Mouse (Mus musculus): ENCODE measurements around the gene Olfr206. TPM values are rescaled to one million over a fixed set of nuclear protein-coding genes. Genes with fewer than 3 reads are reported as not detected.

Olfr206 gene
- polyA plus RNA-seq, 1 experiment = not detected

DNA sequence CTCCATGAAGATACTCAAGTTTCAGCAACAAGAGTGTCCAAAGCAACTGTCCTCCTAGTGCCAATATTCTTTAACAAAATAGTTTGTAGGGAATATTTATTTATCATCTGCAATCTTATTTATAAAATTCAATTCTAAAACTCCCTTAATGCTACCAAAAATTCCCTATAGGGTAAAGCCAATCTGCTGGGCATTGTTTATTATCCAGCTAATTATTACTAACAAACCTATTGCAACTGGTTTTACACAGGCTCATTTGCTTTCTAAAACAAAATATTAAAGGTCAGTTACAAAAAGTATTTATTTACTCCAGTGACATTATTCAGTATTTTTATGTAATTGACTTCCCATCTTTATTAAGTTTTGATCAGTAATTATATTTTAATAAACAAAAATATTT, 30.9 kb downstream of the Olfr206 start, which contains the start of gene Olfr204:
Olfr204 (minus strand) TSS at position 101 of the 400 bp plus-strand sequence.
- TF ChIP-seq SRF (IDR thresholded peaks at IDR 0.05; ENCODE audit: control insufficient read depth, insufficient read length, low read depth) (no peak), USF1 (IDR thresholded peaks at IDR 0.05; ENCODE audit: low read depth) (no peak), TCF12 (IDR thresholded peaks at IDR 0.05; ENCODE audit: insufficient read depth, poor library complexity, severe bottlenecking) (no peak), MYOD1 (IDR thresholded peaks at IDR 0.05; ENCODE audit: control insufficient read depth in 1 of 3, insufficient read length in 2 of 3, low read depth in 2 of 3) (no peak), E2F4 (IDR thresholded peaks at IDR 0.05; ENCODE audit: insufficient read depth) (no peak), POLR2AphosphoS2 (IDR thresholded peaks at IDR 0.05; ENCODE audit: insufficient read length, low read depth) (no peak), POLR2A (IDR thresholded peaks at IDR 0.05; ENCODE audit: insufficient read length, low read depth) (no peak), CEBPB (IDR thresholded peaks at IDR 0.05; ENCODE audit: insufficient read depth, poor library complexity, severe bottlenecking) (no peak), MYOG (IDR thresholded peaks at IDR 0.05; ENCODE audit: control insufficient read depth in 1 of 3, insufficient read depth in 1 of 3, insufficient read length in 2 of 3, low read depth in 2 of 3) (no peak), REST (IDR thresholded peaks at IDR 0.05; ENCODE audit: insufficient read depth, insufficient read length) (no peak), TCF3 (IDR thresholded peaks at IDR 0.05; ENCODE audit: insufficient read length, low read depth) (no peak), MAX (IDR thresholded peaks at IDR 0.05; ENCODE audit: low read depth) (no peak)
- no peaks in the 10 kb centered on the region for H3K79me2 ChIP-seq (ENCODE audit: control insufficient read depth, insufficient read depth)
- no peaks in the 10 kb centered on the region for H3K27me3 ChIP-seq (ENCODE audit: control insufficient read depth, insufficient read depth, insufficient read length)
- H3K4me2 ChIP-seq (ENCODE audit: low read depth) = no peak within 1 kb of the TSS
- H3ac ChIP-seq (ENCODE audit: control insufficient read depth, insufficient read length) = no peak within 1 kb of the TSS
- H3K36me3 ChIP-seq (ENCODE audit: control insufficient read depth, insufficient read depth) = no peaks in the 10 kb centered on the region
- no peak within 1 kb of the TSS for H3K4me3 ChIP-seq

- H3K4me3 ChIP-seq = no peak within 1 kb of the TSS
- no peaks in the 10 kb centered on the region for H3K79me2 ChIP-seq (ENCODE audit: control insufficient read depth, insufficient read depth)
- H3K36me3 ChIP-seq (ENCODE audit: control insufficient read depth, insufficient read depth) = no peaks in the 10 kb centered on the region
- no peak within 1 kb of the TSS for H3ac ChIP-seq (ENCODE audit: control insufficient read depth, insufficient read length)
- no peaks in the 10 kb centered on the region for H3K27me3 ChIP-seq (ENCODE audit: control insufficient read depth, insufficient read depth, insufficient read length)
- no peak for TF ChIP-seq MAX (IDR thresholded peaks at IDR 0.05; ENCODE audit: low read depth)
- no peak for TF ChIP-seq CEBPB (IDR thresholded peaks at IDR 0.05; ENCODE audit: insufficient read depth, poor library complexity, severe bottlenecking)
- no peak for TF ChIP-seq MYOD1 (IDR thresholded peaks at IDR 0.05; ENCODE audit: control insufficient read depth in 1 of 3, insufficient read length in 2 of 3, low read depth in 2 of 3)
- TF ChIP-seq TCF12 (IDR thresholded peaks at IDR 0.05; ENCODE audit: insufficient read depth, poor library complexity, severe bottlenecking) = no peak
- no peak for TF ChIP-seq REST (IDR thresholded peaks at IDR 0.05; ENCODE audit: insufficient read depth, insufficient read length)
- no peak for TF ChIP-seq TCF3 (IDR thresholded peaks at IDR 0.05; ENCODE audit: insufficient read length, low read depth)
- TF ChIP-seq SRF (IDR thresholded peaks at IDR 0.05; ENCODE audit: control insufficient read depth, insufficient read length, low read depth) = no peak
- no peak for TF ChIP-seq MYOG (IDR thresholded peaks at IDR 0.05; ENCODE audit: control insufficient read depth in 1 of 3, insufficient read depth in 1 of 3, insufficient read length in 2 of 3, low read depth in 2 of 3)
- no peak within 1 kb of the TSS for H3K4me2 ChIP-seq (ENCODE audit: low read depth)
Measured at GRCm38 (mm10) chr16:59298581-59298980, 50.5 kb downstream of the Olfr206 start, which contains the start of gene Olfr203. Gene Olfr203 (plus strand): TSS chr16:59298881.

Other genes starting within 250 kb of the Olfr206 start
- not detected for gene Olfr193, start 237.4 kb downstream of the Olfr206 start, polyA plus RNA-seq (2012; fragmentation: generic; extraction: Trizol)
- not detected for gene Olfr194, start 228.2 kb downstream of the Olfr206 start, polyA plus RNA-seq (2012; fragmentation: generic; extraction: Trizol)
- not detected for gene Olfr195, start 202.2 kb downstream of the Olfr206 start, polyA plus RNA-seq (2012; fragmentation: generic; extraction: Trizol)
- not detected for gene Olfr196, start 178.8 kb downstream of the Olfr206 start, polyA plus RNA-seq (2012; fragmentation: generic; extraction: Trizol)
- gene Olfr198, start 145.7 kb downstream of the Olfr206 start, polyA plus RNA-seq (2012; fragmentation: generic; extraction: Trizol) = not detected
- not detected for gene Olfr199, start 129.5 kb downstream of the Olfr206 start, polyA plus RNA-seq (2012; fragmentation: generic; extraction: Trizol)
- not detected for gene Olfr201, start 76.6 kb downstream of the Olfr206 start, polyA plus RNA-seq (2012; fragmentation: generic; extraction: Trizol)
- not detected for gene Olfr202, start 62.5 kb downstream of the Olfr206 start, polyA plus RNA-seq (2012; fragmentation: generic; extraction: Trizol)
- not detected for gene Olfr203, start 50.4 kb downstream of the Olfr206 start, polyA plus RNA-seq (2012; fragmentation: generic; extraction: Trizol)
- not detected for gene Olfr204, start 31.0 kb downstream of the Olfr206 start, polyA plus RNA-seq (2012; fragmentation: generic; extraction: Trizol)
- not detected for gene Olfr205, start 18.1 kb downstream of the Olfr206 start, polyA plus RNA-seq (2012; fragmentation: generic; extraction: Trizol)
- not detected for gene Olfr209, start 14.7 kb upstream of the Olfr206 start, polyA plus RNA-seq (2012; fragmentation: generic; extraction: Trizol)
- gene Gabrr3, start 58.1 kb upstream of the Olfr206 start, polyA plus RNA-seq (2012; fragmentation: generic; extraction: Trizol) = not detected
- 20.8 TPM for gene Riox2, start 122.5 kb upstream of the Olfr206 start, polyA plus RNA-seq (2012; fragmentation: generic; extraction: Trizol)

Data from myocyte (in vitro differentiated cells).